Mouse (Mus musculus) erythroblast, embryonic 14.5 days (primary cell): Measurements from ENCODE around the gene 1700001O22Rik.

Experiments
- GATA1 ChIP-seq: IDR thresholded peaks from 2 replicates; pipeline ENCODE4 v1.6.1; 2012; ENCODE audit warnings: low read length, inconsistent platforms, mixed read lengths
- TAL1 ChIP-seq: IDR thresholded peaks from 3 replicates; pipeline ENCODE4 v1.6.1; 2012; ENCODE audit warnings: low read length, inconsistent platforms, mixed read lengths

- TF ChIP-seq TAL1 (no peak), GATA1 (no peak)
Measured at GRCm38 (mm10) chr2:30767626-30768240, 35.7 kb downstream of the 1700001O22Rik start.
